Mouse (Mus musculus) cerebellum, adult (tissue): ENCODE data around the gene Trappc1.
A peak's percentile ranks its signal among the peaks of the same experiment; 100 is the strongest.

Experiments used
- ATAC-seq: cut with Nextera tagmentation; 2 replicates; pipeline ENCODE4 v1.9.2; 2017; ENCODE audit warnings: mild to moderate bottlenecking, moderate library complexity, mixed read lengths; ENCODE audit not compliant: insufficient number of reproducible peaks, low FRiP score, low TSS enrichment

The Trappc1 gene

GRCm38 (mm10) chr11:69368356-69369214, 44.8 kb downstream of the Trappc1 start:
- no peak for ATAC-seq

- ATAC-seq: no peak
These were observed 45.6 kb downstream of the Trappc1 start, which contains the start of gene Chd3 for GRCm38 (mm10) chr11:69369215-69369989. Gene Chd3, minus strand, starts transcription at chr11:69369406.

- ATAC-seq: no peak
These were observed 46.4 kb downstream of the Trappc1 start for GRCm38 (mm10) chr11:69369990-69370816.

GRCm38 (mm10) chr11:69370817-69371215, 47.0 kb downstream of the Trappc1 start:
- no peak for ATAC-seq

- ATAC-seq: no peak
These were observed 47.8 kb downstream of the Trappc1 start for GRCm38 (mm10) chr11:69371601-69372000.

- peak; percentile 76; the same call in 1 of the 2 replicates for ATAC-seq
These were observed 48.4 kb downstream of the Trappc1 start for GRCm38 (mm10) chr11:69372056-69372779.

- ATAC-seq: no peak
These were observed 49.0 kb downstream of the Trappc1 start for GRCm38 (mm10) chr11:69372780-69373170.

GRCm38 (mm10) chr11:69373223-69373965, 49.6 kb downstream of the Trappc1 start:
- ATAC-seq: no peak
